Mouse (Mus musculus) midbrain, embryonic 16.5 days (tissue): ENCODE measurements at regions not wholly inside any gene's neighbourhood (a gene's known extent, or its start where the extent isn't known, plus 50 kb on each side); places are given as distances from the start of the nearest gene placed in this dataset.

ENCODE experiments used
- ATAC-seq: fragments of 200-750 bp; cut with Nextera tagmentation; 2 replicates; pipeline ENCODE4 v1.8.0; 2017; ENCODE audit warnings: moderate TSS enrichment
- H3K27ac ChIP-seq: fragments of 300-500 bp; sonication (generic); 2 replicates; pipeline ENCODE4 v1.5.1; 2014; ENCODE audit warnings: mild to moderate bottlenecking, low read length, mixed read lengths
- H3K27me3 ChIP-seq: fragments of 300-500 bp; sonication (generic); 2 replicates; pipeline ENCODE4 v1.6.1; 2014; ENCODE audit warnings: low read depth, low read length, mixed read lengths; ENCODE audit not compliant: control insufficient read depth, insufficient read depth
- H3K36me3 ChIP-seq: fragments of 300-500 bp; sonication (generic); 2 replicates; pipeline ENCODE4 v1.6.1; 2014; ENCODE audit warnings: mild to moderate bottlenecking, low read length, moderate library complexity, mixed read lengths; ENCODE audit not compliant: control insufficient read depth, insufficient read depth
- H3K4me1 ChIP-seq: fragments of 300-500 bp; sonication (generic); 2 replicates; pipeline ENCODE4 v1.6.1; 2014; ENCODE audit warnings: mild to moderate bottlenecking, low read length, mixed read lengths; ENCODE audit not compliant: control insufficient read depth, insufficient read depth
- H3K4me2 ChIP-seq: fragments of 300-500 bp; sonication (generic); 2 replicates; pipeline ENCODE4 v1.6.1; 2014; ENCODE audit warnings: mild to moderate bottlenecking, low read length, mixed read lengths
- H3K4me3 ChIP-seq: fragments of 300-500 bp; sonication (generic); 2 replicates; pipeline ENCODE4 v1.5.1; 2014; ENCODE audit warnings: low read depth, mild to moderate bottlenecking, low read length, moderate library complexity, mixed read lengths
- H3K9ac ChIP-seq: fragments of 300-500 bp; sonication (generic); 2 replicates; pipeline ENCODE4 v1.6.1; 2014; ENCODE audit warnings: low read depth, low read length, mixed read lengths
- H3K9me3 ChIP-seq: fragments of 300-500 bp; sonication (generic); replicated peaks from 2 replicates; pipeline ENCODE4 v1.6.1; 2014; ENCODE audit warnings: mild to moderate bottlenecking, low read length, mixed read lengths; ENCODE audit not compliant: control insufficient read depth, poor library complexity, severe bottlenecking
- WGBS: fragments of 180-500 bp; shearing (Covaris S2); extraction: QIAGEN DNeasy Blood & Tissue Kit; methylation state at CpG from one replicate; pipeline ENCODE4 v1.1.7; 2014; 5-methylcytosine and 5-hydroxymethylcytosine counted together

GRCm38 (mm10) chr17:45819143-45819542 is 85.5 kb upstream of the 1600014C23Rik start:
- ATAC-seq, result no peak
- 92% methylated on average over 8 of the region's 8 CpGs for WGBS

GRCm38 (mm10) chr17:45816566-45816965 is 82.9 kb upstream of the 1600014C23Rik start:
- 93% methylated on average over 3 of the region's 3 CpGs for WGBS
- H3K9me3 ChIP-seq, result no peaks in the 10 kb centered on the region
- no peaks in the 10 kb centered on the region for H3K27me3 ChIP-seq
- no peaks in the 10 kb centered on the region for H3K36me3 ChIP-seq
- no peak overlapping the region for H3K27ac ChIP-seq
- H3K4me1 ChIP-seq, result no peaks in the 10 kb centered on the region
- H3K9ac ChIP-seq, result no peak overlapping the region
- H3K4me2 ChIP-seq, result no peak overlapping the region
- ATAC-seq, result no peak
- no peak overlapping the region for H3K4me3 ChIP-seq

More at GRCm38 (mm10) chr17:45819143-45819542, 85.5 kb upstream of the 1600014C23Rik start:
- Histone ChIP-seq H3K9me3 (no peaks in the 10 kb centered on the region), H3K4me2 (no peak overlapping the region), H3K4me3 (no peak overlapping the region), H3K27ac (no peak overlapping the region), H3K4me1 (no peaks in the 10 kb centered on the region), H3K9ac (no peak overlapping the region), H3K36me3 (no peaks in the 10 kb centered on the region), H3K27me3 (no peaks in the 10 kb centered on the region)

GRCm38 (mm10) chr17:45815833-45816232 is 82.2 kb upstream of the 1600014C23Rik start:
- 36% methylated on average over 2 of the region's 2 CpGs for WGBS
- ATAC-seq, result 0 out of 2 replicates have a peak, but pooled peaks have one; percentile 39

GRCm38 (mm10) chr17:45815341-45815740 is 81.7 kb upstream of the 1600014C23Rik start:
- no peak overlapping the region for H3K4me2 ChIP-seq
- ATAC-seq, result no peak
- WGBS, result 53% methylated on average over 7 of the region's 7 CpGs
- no peaks in the 10 kb centered on the region for H3K27me3 ChIP-seq
- no peak overlapping the region for H3K4me3 ChIP-seq
- no peak overlapping the region for H3K9ac ChIP-seq
- H3K27ac ChIP-seq, result no peak overlapping the region
- H3K4me1 ChIP-seq, result no peaks in the 10 kb centered on the region
- H3K36me3 ChIP-seq, result no peaks in the 10 kb centered on the region
- H3K9me3 ChIP-seq, result no peaks in the 10 kb centered on the region

More at GRCm38 (mm10) chr17:45815833-45816232, 82.2 kb upstream of the 1600014C23Rik start:
- no peaks in the 10 kb centered on the region for H3K9me3 ChIP-seq
- H3K36me3 ChIP-seq, result no peaks in the 10 kb centered on the region
- H3K4me1 ChIP-seq, result no peaks in the 10 kb centered on the region
- no peak overlapping the region for H3K4me2 ChIP-seq
- no peak overlapping the region for H3K4me3 ChIP-seq
- no peak overlapping the region for H3K27ac ChIP-seq
- no peaks in the 10 kb centered on the region for H3K27me3 ChIP-seq
- H3K9ac ChIP-seq, result no peak overlapping the region

- WGBS, result 20% methylated on average over 11 of the region's 11 CpGs
- H3K4me1 ChIP-seq, result no peaks in the 10 kb centered on the region
- ATAC-seq, result no peak
Measured at GRCm38 (mm10) chr17:45814586-45814985, 80.9 kb upstream of the 1600014C23Rik start.

GRCm38 (mm10) chr17:45813956-45814355 is 80.3 kb upstream of the 1600014C23Rik start:
- Histone ChIP-seq H3K27me3 (no peaks in the 10 kb centered on the region), H3K4me2 (no peak overlapping the region), H3K4me1 (no peaks in the 10 kb centered on the region), H3K9me3 (no peaks in the 10 kb centered on the region), H3K27ac (no peak overlapping the region), H3K4me3 (no peak overlapping the region), H3K9ac (no peak overlapping the region), H3K36me3 (no peaks in the 10 kb centered on the region)
- ATAC-seq, result no peak
- 69% methylated on average over 5 of the region's 5 CpGs for WGBS

More at GRCm38 (mm10) chr17:45814586-45814985, 80.9 kb upstream of the 1600014C23Rik start:
- no peak overlapping the region for H3K4me2 ChIP-seq
- H3K27me3 ChIP-seq, result no peaks in the 10 kb centered on the region
- no peaks in the 10 kb centered on the region for H3K9me3 ChIP-seq
- no peak overlapping the region for H3K4me3 ChIP-seq
- no peaks in the 10 kb centered on the region for H3K36me3 ChIP-seq
- H3K27ac ChIP-seq, result no peak overlapping the region
- H3K9ac ChIP-seq, result no peak overlapping the region

GRCm38 (mm10) chr17:45812289-45812955 is 78.8 kb upstream of the 1600014C23Rik start:
- Histone ChIP-seq H3K4me1 (no peaks in the 10 kb centered on the region), H3K9me3 (no peaks in the 10 kb centered on the region), H3K4me3 (no peak overlapping the region), H3K36me3 (no peaks in the 10 kb centered on the region), H3K9ac (no peak overlapping the region), H3K4me2 (no peak overlapping the region), H3K27me3 (no peaks in the 10 kb centered on the region), H3K27ac (no peak overlapping the region)
- ATAC-seq, result no peak
- WGBS, result 82% methylated on average over 9 of the region's 9 CpGs

- 83% methylated on average over 11 of the region's 11 CpGs for WGBS
- no peak overlapping the region for H3K27ac ChIP-seq
- H3K4me2 ChIP-seq, result no peak overlapping the region
- no peak for ATAC-seq
- H3K9ac ChIP-seq, result no peak overlapping the region
- no peaks in the 10 kb centered on the region for H3K4me1 ChIP-seq
- H3K9me3 ChIP-seq, result no peaks in the 10 kb centered on the region
- H3K27me3 ChIP-seq, result no peaks in the 10 kb centered on the region
- H3K4me3 ChIP-seq, result no peak overlapping the region
- no peaks in the 10 kb centered on the region for H3K36me3 ChIP-seq
Measured at GRCm38 (mm10) chr17:45811632-45812221, 78.1 kb upstream of the 1600014C23Rik start.

GRCm38 (mm10) chr17:45809728-45810127 is 76.1 kb upstream of the 1600014C23Rik start:
- peaks cover 8% of the 10 kb centered on the region; the same call in 1 of the 2 replicates for H3K27me3 ChIP-seq
- H3K27ac ChIP-seq, result no peak overlapping the region
- WGBS, result 88% methylated on average over 6 of the region's 6 CpGs
- H3K4me2 ChIP-seq, result no peak overlapping the region
- H3K4me1 ChIP-seq, result peaks cover 9% of the 10 kb centered on the region
- ATAC-seq, result no peak
- H3K36me3 ChIP-seq, result no peaks in the 10 kb centered on the region
- no peaks in the 10 kb centered on the region for H3K9me3 ChIP-seq
- H3K9ac ChIP-seq, result no peak overlapping the region
- no peak overlapping the region for H3K4me3 ChIP-seq
